Mouse (Mus musculus): ENCODE results near the gene Diras1. TPM values are rescaled to one million over a fixed set of nuclear protein-coding genes. Genes with fewer than 3 reads are reported as not detected.

Gene Diras1
- polyA plus RNA-seq, 1 experiment from 2014 or later: 1.4 TPM

- WGBS: 42% methylated on average over 10 of the region's 10 CpGs
- peak; percentile 30 for DNase-seq (ENCODE audit: low spot score)
These were observed 7.1 kb downstream of the Diras1 start for GRCm38 (mm10) chr10:81018326-81018725.

DNA sequence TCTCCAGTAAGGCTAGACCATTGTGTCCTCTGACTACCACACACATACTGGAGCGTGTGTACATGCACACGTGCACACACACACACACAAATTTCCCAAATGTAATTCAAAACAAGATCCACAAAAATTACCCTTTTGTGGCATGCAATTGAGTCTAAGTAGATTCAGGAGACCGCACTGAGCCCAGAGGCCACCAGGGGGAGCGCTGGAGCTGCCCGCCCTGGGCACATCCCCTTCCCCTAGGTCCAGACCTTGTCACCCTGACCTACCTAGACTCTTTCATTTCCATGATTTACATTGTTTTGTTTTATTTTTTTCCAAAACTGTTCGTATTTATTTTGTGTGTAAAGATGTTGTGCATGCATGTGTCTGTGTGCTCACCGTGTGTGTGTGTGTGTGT is 8.8 kb downstream of the Diras1 start:
- H3K9ac ChIP-seq (replicated peaks; ENCODE audit: low read length): no peak overlapping the region
- WGBS: 10% methylated on average over 7 of the region's 7 CpGs
- H3K36me3 ChIP-seq (replicated peaks; ENCODE audit: control insufficient read depth, insufficient read depth, low read depth, low read length): no peaks in the 10 kb centered on the region
- H3K9me3 ChIP-seq (replicated peaks; ENCODE audit: control insufficient read depth, low read length): no peaks in the 10 kb centered on the region
- no peak overlapping the region for H3K27ac ChIP-seq (replicated peaks; ENCODE audit: low read depth, low read length)
- H3K4me2 ChIP-seq (ENCODE audit: low read depth, low read length): no peak overlapping the region
- peak; percentile 63 for DNase-seq (ENCODE audit: low spot score)
- H3K4me3 ChIP-seq (ENCODE audit: low read depth, low read length): no peak overlapping the region
- H3K27me3 ChIP-seq (ENCODE audit: control insufficient read depth, insufficient read depth, low read length): no peaks in the 10 kb centered on the region; the same call in 1 of the 2 replicates
- H3K4me1 ChIP-seq (ENCODE audit: control insufficient read depth, insufficient read depth, low read length): no peaks in the 10 kb centered on the region
- ATAC-seq (replicated peaks; ENCODE audit: insufficient number of reproducible peaks, low FRiP score, low TSS enrichment, low read depth): no peak

More at GRCm38 (mm10) chr10:81018326-81018725, 7.1 kb downstream of the Diras1 start:
- Histone ChIP-seq H3K36me3 (replicated peaks; ENCODE audit: control insufficient read depth, insufficient read depth, low read depth, low read length) (no peaks in the 10 kb centered on the region), H3K9ac (replicated peaks; ENCODE audit: low read length) (no peak overlapping the region), H3K27ac (replicated peaks; ENCODE audit: low read depth, low read length) (no peak overlapping the region), H3K4me1 (ENCODE audit: control insufficient read depth, insufficient read depth, low read length) (no peaks in the 10 kb centered on the region), H3K9me3 (replicated peaks; ENCODE audit: control insufficient read depth, low read length) (no peaks in the 10 kb centered on the region), H3K4me3 (ENCODE audit: low read depth, low read length) (no peak overlapping the region), H3K4me2 (ENCODE audit: low read depth, low read length) (no peak overlapping the region), H3K27me3 (ENCODE audit: control insufficient read depth, insufficient read depth, low read length) (peaks cover 9% of the 10 kb centered on the region)
- no peak for ATAC-seq (replicated peaks; ENCODE audit: insufficient number of reproducible peaks, low FRiP score, low TSS enrichment, low read depth)

GRCm38 (mm10) chr10:81015666-81016065 is 9.8 kb downstream of the Diras1 start:
- DNase-seq (ENCODE audit: low spot score) (no peak), ATAC-seq (replicated peaks; ENCODE audit: insufficient number of reproducible peaks, low FRiP score, low TSS enrichment, low read depth) (no peak)
- Histone ChIP-seq H3K27me3 (ENCODE audit: control insufficient read depth, insufficient read depth, low read length) (no peaks in the 10 kb centered on the region; the same call in 1 of the 2 replicates), H3K9ac (replicated peaks; ENCODE audit: low read length) (no peak overlapping the region), H3K4me2 (ENCODE audit: low read depth, low read length) (no peak overlapping the region), H3K9me3 (replicated peaks; ENCODE audit: control insufficient read depth, low read length) (no peaks in the 10 kb centered on the region), H3K27ac (replicated peaks; ENCODE audit: low read depth, low read length) (no peak overlapping the region), H3K4me1 (ENCODE audit: control insufficient read depth, insufficient read depth, low read length) (no peaks in the 10 kb centered on the region), H3K4me3 (ENCODE audit: low read depth, low read length) (no peak overlapping the region), H3K36me3 (replicated peaks; ENCODE audit: control insufficient read depth, insufficient read depth, low read depth, low read length) (no peaks in the 10 kb centered on the region)
- 84% methylated on average over 2 of the region's 2 CpGs for WGBS

- 9% methylated on average over 31 of the region's 31 CpGs for WGBS
- peak; percentile 91 for ATAC-seq (replicated peaks; ENCODE audit: insufficient number of reproducible peaks, low FRiP score, low TSS enrichment, low read depth)
- no peak within 1 kb of the TSS for H3K27ac ChIP-seq (replicated peaks; ENCODE audit: low read depth, low read length)
These were observed 10.8 kb downstream of the Diras1 start, which contains the start of gene Gng7 for GRCm38 (mm10) chr10:81014393-81015384. Gene Gng7, minus strand, starts transcription at chr10:81014945.

DNA sequence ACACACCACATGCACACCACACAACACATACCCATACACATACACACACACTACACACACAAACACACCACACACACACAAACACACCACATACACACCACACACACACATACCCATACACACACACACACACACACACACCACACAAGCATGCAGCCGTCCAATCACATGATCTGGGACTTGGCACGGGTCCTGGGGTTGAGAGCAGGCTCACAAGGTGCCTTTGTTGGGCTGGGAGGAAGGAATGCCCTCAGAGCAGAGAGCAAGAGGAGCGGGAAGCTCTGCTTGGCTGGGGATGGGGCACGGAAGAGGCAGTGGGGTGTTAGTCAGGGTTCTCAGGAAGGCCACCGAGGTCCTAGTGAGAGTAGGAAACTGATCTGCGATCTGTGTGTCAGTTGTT is 14.6 kb downstream of the Diras1 start:
- no peak overlapping the region for H3K4me3 ChIP-seq (ENCODE audit: low read depth, low read length)
- no peak overlapping the region for H3K9ac ChIP-seq (replicated peaks; ENCODE audit: low read length)

More at GRCm38 (mm10) chr10:81014393-81015384, 10.8 kb downstream of the Diras1 start, which contains the start of gene Gng7:
- H3K9ac ChIP-seq (replicated peaks; ENCODE audit: low read length): peak within 1 kb of the TSS; percentile 51
- H3K9me3 ChIP-seq (replicated peaks; ENCODE audit: control insufficient read depth, low read length): no peaks in the 10 kb centered on the region
- peak within 1 kb of the TSS; percentile 57 for H3K4me2 ChIP-seq (ENCODE audit: low read depth, low read length)
- H3K4me3 ChIP-seq (ENCODE audit: low read depth, low read length): peak within 1 kb of the TSS; percentile 42
- no peaks in the 10 kb centered on the region for H3K36me3 ChIP-seq (replicated peaks; ENCODE audit: control insufficient read depth, insufficient read depth, low read depth, low read length)
- peak; percentile 98 for DNase-seq (ENCODE audit: low spot score)
- no peaks in the 10 kb centered on the region for H3K4me1 ChIP-seq (ENCODE audit: control insufficient read depth, insufficient read depth, low read length)
- H3K27me3 ChIP-seq (ENCODE audit: control insufficient read depth, insufficient read depth, low read length): no peaks in the 10 kb centered on the region

GRCm38 (mm10) chr10:81007240-81007639 is 18.2 kb downstream of the Diras1 start:
- Histone ChIP-seq H3K27me3 (ENCODE audit: control insufficient read depth, insufficient read depth, low read length) (no peaks in the 10 kb centered on the region), H3K4me2 (ENCODE audit: low read depth, low read length) (no peak overlapping the region), H3K36me3 (replicated peaks; ENCODE audit: control insufficient read depth, insufficient read depth, low read depth, low read length) (no peaks in the 10 kb centered on the region), H3K9me3 (replicated peaks; ENCODE audit: control insufficient read depth, low read length) (no peaks in the 10 kb centered on the region), H3K4me1 (ENCODE audit: control insufficient read depth, insufficient read depth, low read length) (no peaks in the 10 kb centered on the region), H3K4me3 (ENCODE audit: low read depth, low read length) (no peak overlapping the region), H3K27ac (replicated peaks; ENCODE audit: low read depth, low read length) (no peak overlapping the region), H3K9ac (replicated peaks; ENCODE audit: low read length) (no peak overlapping the region)
- DNase-seq (ENCODE audit: low spot score) (no peak), ATAC-seq (replicated peaks; ENCODE audit: insufficient number of reproducible peaks, low FRiP score, low TSS enrichment, low read depth) (no peak)
- WGBS: 33% methylated on average over 7 of the region's 7 CpGs

More for the DNA sequence above, 14.6 kb downstream of the Diras1 start:
- Histone ChIP-seq H3K4me2 (ENCODE audit: low read depth, low read length) (no peak overlapping the region), H3K4me1 (ENCODE audit: control insufficient read depth, insufficient read depth, low read length) (no peaks in the 10 kb centered on the region), H3K27ac (replicated peaks; ENCODE audit: low read depth, low read length) (no peak overlapping the region), H3K36me3 (replicated peaks; ENCODE audit: control insufficient read depth, insufficient read depth, low read depth, low read length) (no peaks in the 10 kb centered on the region), H3K27me3 (ENCODE audit: control insufficient read depth, insufficient read depth, low read length) (no peaks in the 10 kb centered on the region), H3K9me3 (replicated peaks; ENCODE audit: control insufficient read depth, low read length) (no peaks in the 10 kb centered on the region)
- WGBS: 64% methylated on average over 6 of the region's 6 CpGs
- no peak for ATAC-seq (replicated peaks; ENCODE audit: insufficient number of reproducible peaks, low FRiP score, low TSS enrichment, low read depth)
- DNase-seq (ENCODE audit: low spot score): no peak

- no peak overlapping the region for H3K27ac ChIP-seq (replicated peaks; ENCODE audit: low read depth, low read length)
- H3K4me3 ChIP-seq (ENCODE audit: low read depth, low read length): no peak overlapping the region
- DNase-seq (ENCODE audit: low spot score) (no peak), ATAC-seq (replicated peaks; ENCODE audit: insufficient number of reproducible peaks, low FRiP score, low TSS enrichment, low read depth) (no peak)
- H3K4me2 ChIP-seq (ENCODE audit: low read depth, low read length): no peak overlapping the region
- H3K27me3 ChIP-seq (ENCODE audit: control insufficient read depth, insufficient read depth, low read length): no peaks in the 10 kb centered on the region
- H3K9ac ChIP-seq (replicated peaks; ENCODE audit: low read length): no peak overlapping the region
- WGBS: 88% methylated on average over 7 of the region's 7 CpGs
- H3K36me3 ChIP-seq (replicated peaks; ENCODE audit: control insufficient read depth, insufficient read depth, low read depth, low read length): no peaks in the 10 kb centered on the region
- no peaks in the 10 kb centered on the region for H3K9me3 ChIP-seq (replicated peaks; ENCODE audit: control insufficient read depth, low read length)
- H3K4me1 ChIP-seq (ENCODE audit: control insufficient read depth, insufficient read depth, low read length): no peaks in the 10 kb centered on the region
These were observed 19.3 kb downstream of the Diras1 start for GRCm38 (mm10) chr10:81006005-81006677.

Data from embryonic facial prominence, embryonic 11.5 days (tissue).